Mouse (Mus musculus): ENCODE data around the gene 1700028J19Rik. TPM values are rescaled to one million over a fixed set of nuclear protein-coding genes. Genes with fewer than 3 reads are reported as not detected.
"Not testable (repeated sequence)": the region's sequence is repeated elsewhere in the genome, so short reads cannot be mapped to it uniquely, and the experiment has no call there.

1700028J19Rik gene
- polyA plus RNA-seq, 1 experiment from 2014 or later = 0.57 TPM

GRCm38 (mm10) chr7:44257278-44257677, 10.8 kb upstream of the 1700028J19Rik start, which contains the start of gene Acp4:
Gene Acp4 (minus strand): TSS chr7:44257378.
- H3K27me3 ChIP-seq (ENCODE audit: control insufficient read depth, insufficient read depth, low read length) = no peaks in the 10 kb centered on the region; the same call in 1 of the 2 replicates
- ATAC-seq (ENCODE audit: low FRiP score, low TSS enrichment) (no peak), DNase-seq (ENCODE audit: low spot score) (no peak)
- WGBS = 83% methylated on average over 4 of the region's 4 CpGs
- H3K4me1 ChIP-seq (replicated peaks; ENCODE audit: control insufficient read depth, insufficient read depth) = no peaks in the 10 kb centered on the region
- H3K27ac ChIP-seq (replicated peaks) = no peak within 1 kb of the TSS
- H3K9ac ChIP-seq (ENCODE audit: low read length) = no peak within 1 kb of the TSS
- TF ChIP-seq EP300 (optimal IDR thresholded peaks at IDR 0.05) = no peak
- TF ChIP-seq CTCF (IDR thresholded peaks at IDR 0.05; ENCODE audit: low read depth) = no peak
- no peaks in the 10 kb centered on the region for H3K9me3 ChIP-seq (ENCODE audit: control insufficient read depth, low read length)
- H3K4me2 ChIP-seq (replicated peaks; ENCODE audit: low read depth) = no peak within 1 kb of the TSS
- no peaks in the 10 kb centered on the region for H3K36me3 ChIP-seq (ENCODE audit: control insufficient read depth, insufficient read depth, low read length)
- H3K4me3 ChIP-seq (ENCODE audit: low read depth, low read length) = no peak within 1 kb of the TSS

- Histone ChIP-seq H3K4me3 (ENCODE audit: low read depth, low read length) (no peak overlapping the region), H3K9me3 (ENCODE audit: control insufficient read depth, low read length) (no peaks in the 10 kb centered on the region), H3K27me3 (ENCODE audit: control insufficient read depth, insufficient read depth, low read length) (no peaks in the 10 kb centered on the region; the same call in 1 of the 2 replicates), H3K36me3 (ENCODE audit: control insufficient read depth, insufficient read depth, low read length) (no peaks in the 10 kb centered on the region; the same call in 1 of the 2 replicates), H3K9ac (ENCODE audit: low read length) (no peak overlapping the region), H3K27ac (replicated peaks) (no peak overlapping the region), H3K4me2 (replicated peaks; ENCODE audit: low read depth) (no peak overlapping the region), H3K4me1 (replicated peaks; ENCODE audit: control insufficient read depth, insufficient read depth) (no peaks in the 10 kb centered on the region)
- TF ChIP-seq EP300 (optimal IDR thresholded peaks at IDR 0.05) (no peak), CTCF (IDR thresholded peaks at IDR 0.05; ENCODE audit: low read depth) (no peak)
- no peak for DNase-seq (ENCODE audit: low spot score)
- 56% methylated on average over 6 of the region's 6 CpGs for WGBS
- ATAC-seq (ENCODE audit: low FRiP score, low TSS enrichment) = no peak
Measured at GRCm38 (mm10) chr7:44254930-44255329, 8.4 kb upstream of the 1700028J19Rik start.

GRCm38 (mm10) chr7:44253023-44253616, 6.6 kb upstream of the 1700028J19Rik start:
- TF ChIP-seq EP300 (optimal IDR thresholded peaks at IDR 0.05) = no peak
- TF ChIP-seq CTCF (IDR thresholded peaks at IDR 0.05; ENCODE audit: low read depth) = peak; percentile 22; the same call in 1 of the 2 replicates
- no peak overlapping the region for H3K27ac ChIP-seq (replicated peaks)
- WGBS = 60% methylated on average over 15 of the region's 15 CpGs
- no peaks in the 10 kb centered on the region; the same call in 1 of the 2 replicates for H3K36me3 ChIP-seq (ENCODE audit: control insufficient read depth, insufficient read depth, low read length)
- no peak overlapping the region for H3K4me2 ChIP-seq (replicated peaks; ENCODE audit: low read depth)
- H3K4me3 ChIP-seq (ENCODE audit: low read depth, low read length) = no peak overlapping the region
- no peaks in the 10 kb centered on the region; the same call in 1 of the 2 replicates for H3K27me3 ChIP-seq (ENCODE audit: control insufficient read depth, insufficient read depth, low read length)
- DNase-seq (ENCODE audit: low spot score) (no peak), ATAC-seq (ENCODE audit: low FRiP score, low TSS enrichment) (no peak)
- no peaks in the 10 kb centered on the region for H3K4me1 ChIP-seq (replicated peaks; ENCODE audit: control insufficient read depth, insufficient read depth)
- 0 out of 2 replicates have a peak overlapping the region, but pooled peaks have one; percentile 23 for H3K9ac ChIP-seq (ENCODE audit: low read length)
- H3K9me3 ChIP-seq (ENCODE audit: control insufficient read depth, low read length) = no peaks in the 10 kb centered on the region

- not testable (repeated sequence) for H3K9me3 ChIP-seq (ENCODE audit: control insufficient read depth, low read length); H3K27me3 ChIP-seq (ENCODE audit: control insufficient read depth, insufficient read depth, low read length); DNase-seq (ENCODE audit: low spot score); H3K4me3 ChIP-seq (ENCODE audit: low read depth, low read length); H3K9ac ChIP-seq (ENCODE audit: low read length); H3K4me2 ChIP-seq (replicated peaks; ENCODE audit: low read depth); ATAC-seq (ENCODE audit: low FRiP score, low TSS enrichment); H3K27ac ChIP-seq (replicated peaks); H3K36me3 ChIP-seq (ENCODE audit: control insufficient read depth, insufficient read depth, low read length); H3K4me1 ChIP-seq (replicated peaks; ENCODE audit: control insufficient read depth, insufficient read depth)
- WGBS = 88% methylated on average over 17 of the region's 17 CpGs
Measured at GRCm38 (mm10) chr7:44250732-44251275, 4.3 kb upstream of the 1700028J19Rik start.

- TF ChIP-seq CTCF (IDR thresholded peaks at IDR 0.05; ENCODE audit: low read depth) = no peak
- no peak for TF ChIP-seq EP300 (optimal IDR thresholded peaks at IDR 0.05)
- 86% methylated on average over 4 of the region's 4 CpGs for WGBS
- no peak overlapping the region for H3K4me2 ChIP-seq (replicated peaks; ENCODE audit: low read depth)
- no peak overlapping the region for H3K4me3 ChIP-seq (ENCODE audit: low read depth, low read length)
- H3K9me3 ChIP-seq (ENCODE audit: control insufficient read depth, low read length) = no peaks in the 10 kb centered on the region
- no peak for ATAC-seq (ENCODE audit: low FRiP score, low TSS enrichment)
- no peaks in the 10 kb centered on the region for H3K27me3 ChIP-seq (ENCODE audit: control insufficient read depth, insufficient read depth, low read length)
- no peaks in the 10 kb centered on the region; the same call in 1 of the 2 replicates for H3K36me3 ChIP-seq (ENCODE audit: control insufficient read depth, insufficient read depth, low read length)
- no peak overlapping the region for H3K27ac ChIP-seq (replicated peaks)
- DNase-seq (ENCODE audit: low spot score) = no peak
- H3K4me1 ChIP-seq (replicated peaks; ENCODE audit: control insufficient read depth, insufficient read depth) = no peaks in the 10 kb centered on the region; the same call in 1 of the 2 replicates
- no peak overlapping the region for H3K9ac ChIP-seq (ENCODE audit: low read length)
Measured at GRCm38 (mm10) chr7:44249248-44249647, 2.8 kb upstream of the 1700028J19Rik start.

GRCm38 (mm10) chr7:44247971-44248370, 1.5 kb upstream of the 1700028J19Rik start:
- peak overlapping the region; percentile 70 for H3K4me2 ChIP-seq (replicated peaks; ENCODE audit: low read depth)

More at GRCm38 (mm10) chr7:44247971-44248370, 1.5 kb upstream of the 1700028J19Rik start:
- Histone ChIP-seq H3K4me3 (ENCODE audit: low read depth, low read length) (no peak overlapping the region), H3K9ac (ENCODE audit: low read length) (no peak overlapping the region), H3K9me3 (ENCODE audit: control insufficient read depth, low read length) (no peaks in the 10 kb centered on the region), H3K36me3 (ENCODE audit: control insufficient read depth, insufficient read depth, low read length) (no peaks in the 10 kb centered on the region; the same call in 1 of the 2 replicates), H3K27me3 (ENCODE audit: control insufficient read depth, insufficient read depth, low read length) (no peaks in the 10 kb centered on the region), H3K4me1 (replicated peaks; ENCODE audit: control insufficient read depth, insufficient read depth) (no peaks in the 10 kb centered on the region; the same call in 1 of the 2 replicates), H3K27ac (replicated peaks) (no peak overlapping the region)
- no peak for TF ChIP-seq EP300 (optimal IDR thresholded peaks at IDR 0.05)
- TF ChIP-seq CTCF (IDR thresholded peaks at IDR 0.05; ENCODE audit: low read depth) = no peak
- 66% methylated on average over 2 of the region's 2 CpGs for WGBS
- ATAC-seq (ENCODE audit: low FRiP score, low TSS enrichment) (no peak), DNase-seq (ENCODE audit: low spot score) (no peak)

Measured in stomach, postnatal 0 days (tissue).